Mouse (Mus musculus): ENCODE results near the gene Ankrd53. TPM values are rescaled to one million over a fixed set of nuclear protein-coding genes. Genes with fewer than 3 reads are reported as not detected.

The Ankrd53 gene
- polyA plus RNA-seq, 1 experiment from 2014 or later: not detected

DNA sequence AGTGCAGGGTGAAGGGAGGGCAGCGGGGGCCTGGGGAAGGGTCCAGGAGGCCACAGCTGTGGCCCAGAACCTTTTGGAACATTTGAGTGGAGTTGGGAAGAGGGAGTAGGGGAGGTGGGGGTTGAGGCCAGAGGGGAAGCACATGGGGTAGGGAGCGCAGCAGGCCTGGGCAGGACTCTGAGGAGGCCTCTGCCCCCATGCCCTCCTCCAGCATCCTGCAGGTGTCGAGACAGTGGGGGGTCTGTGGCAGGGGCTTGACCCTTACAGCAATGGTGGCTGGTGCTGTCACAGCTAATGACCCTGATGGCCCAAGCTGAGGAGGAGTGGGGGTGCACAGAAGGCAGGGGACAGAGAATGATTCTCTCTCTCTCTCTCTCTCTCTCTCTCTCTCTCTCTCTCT, 13.2 kb upstream of the Ankrd53 start:
- WGBS: 54% methylated on average over 3 of the region's 3 CpGs
- H3K27ac ChIP-seq (ENCODE audit: low read depth, low read length): no peak overlapping the region
- H3K4me1 ChIP-seq (ENCODE audit: control insufficient read depth, insufficient read depth, low read length): peaks cover 5% of the 10 kb centered on the region
- no peak overlapping the region for H3K4me3 ChIP-seq (ENCODE audit: low read depth, low read length)
- no peak overlapping the region for H3K9ac ChIP-seq (ENCODE audit: low read length)
- no peaks in the 10 kb centered on the region for H3K36me3 ChIP-seq (ENCODE audit: control insufficient read depth, insufficient read depth, low read length)
- no peak overlapping the region for H3K4me2 ChIP-seq
- no peaks in the 10 kb centered on the region for H3K9me3 ChIP-seq (ENCODE audit: control insufficient read depth, low read length)
- peaks cover 2% of the 10 kb centered on the region; the same call in 1 of the 2 replicates for H3K27me3 ChIP-seq (ENCODE audit: control insufficient read depth, insufficient read depth, low read length)
- no peak; the same call in 1 of the 2 replicates for ATAC-seq (ENCODE audit: low FRiP score)
- no peak for DNase-seq (ENCODE audit: low spot score, missing footprints)

DNA sequence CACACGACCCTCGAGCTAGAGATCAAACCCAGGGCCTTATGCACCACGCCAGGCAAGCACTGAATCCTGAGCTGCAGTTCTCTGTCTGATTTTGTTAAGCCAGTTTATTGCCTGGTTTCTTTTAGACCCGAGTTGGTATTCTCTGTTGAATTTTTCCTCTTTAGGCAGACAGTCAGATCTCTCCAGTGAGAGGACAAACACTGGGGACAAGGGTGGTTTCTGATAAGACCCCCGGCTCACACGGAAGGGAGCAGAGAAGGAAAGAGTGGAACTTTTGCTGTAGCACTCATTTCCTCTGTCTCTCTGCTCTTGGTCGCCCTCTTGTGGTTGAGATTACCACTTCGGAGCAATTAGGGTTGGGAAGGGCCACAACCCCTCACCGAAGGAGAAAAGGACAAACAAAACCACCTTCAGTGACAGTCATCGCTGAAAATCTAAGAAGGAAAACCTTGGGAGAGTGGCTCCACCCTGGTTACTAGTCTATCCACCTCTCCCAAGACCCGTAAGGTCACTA, 12.2 kb upstream of the Ankrd53 start:
- Histone ChIP-seq H3K27ac (ENCODE audit: low read depth, low read length) (no peak overlapping the region), H3K4me3 (ENCODE audit: low read depth, low read length) (no peak overlapping the region), H3K9ac (ENCODE audit: low read length) (no peak overlapping the region), H3K4me2 (no peak overlapping the region), H3K36me3 (ENCODE audit: control insufficient read depth, insufficient read depth, low read length) (no peaks in the 10 kb centered on the region), H3K9me3 (ENCODE audit: control insufficient read depth, low read length) (no peaks in the 10 kb centered on the region), H3K27me3 (ENCODE audit: control insufficient read depth, insufficient read depth, low read length) (peaks cover 2% of the 10 kb centered on the region; the same call in 1 of the 2 replicates), H3K4me1 (ENCODE audit: control insufficient read depth, insufficient read depth, low read length) (peaks cover 5% of the 10 kb centered on the region)
- 6% methylated on average over 11 of the region's 11 CpGs for WGBS
- ATAC-seq (ENCODE audit: low FRiP score) (0 out of 2 replicates have a peak, but pooled peaks have one; percentile 20), DNase-seq (ENCODE audit: low spot score, missing footprints) (peak; percentile 95)

DNA sequence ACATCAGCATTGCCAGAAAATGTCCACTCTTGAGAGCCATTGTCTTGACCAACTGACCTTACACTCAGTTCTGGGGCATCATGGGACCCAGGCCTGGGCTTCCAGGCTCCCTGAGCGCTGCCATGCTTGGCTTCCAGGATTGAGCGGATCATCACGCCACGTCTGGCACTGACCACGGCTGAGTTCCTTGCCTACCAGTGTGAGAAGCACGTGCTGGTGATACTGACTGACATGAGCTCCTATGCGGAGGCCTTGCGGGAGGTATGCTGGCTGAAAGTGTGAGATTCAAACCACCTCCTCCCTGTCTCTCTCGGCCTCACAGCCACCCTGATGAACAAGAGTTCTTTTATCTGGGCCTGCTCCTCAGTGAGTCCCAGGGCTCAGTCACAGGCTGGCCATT, 6.4 kb upstream of the Ankrd53 start:
- ATAC-seq (ENCODE audit: low FRiP score) (no peak), DNase-seq (ENCODE audit: low spot score, missing footprints) (no peak)
- Histone ChIP-seq H3K27me3 (ENCODE audit: control insufficient read depth, insufficient read depth, low read length) (peaks cover 36% of the 10 kb centered on the region), H3K4me2 (no peak overlapping the region), H3K9ac (ENCODE audit: low read length) (no peak overlapping the region), H3K9me3 (ENCODE audit: control insufficient read depth, low read length) (no peaks in the 10 kb centered on the region), H3K36me3 (ENCODE audit: control insufficient read depth, insufficient read depth, low read length) (no peaks in the 10 kb centered on the region), H3K4me1 (ENCODE audit: control insufficient read depth, insufficient read depth, low read length) (peaks cover 3% of the 10 kb centered on the region; the same call in 1 of the 2 replicates), H3K27ac (ENCODE audit: low read depth, low read length) (no peak overlapping the region), H3K4me3 (ENCODE audit: low read depth, low read length) (no peak overlapping the region)
- WGBS: 77% methylated on average over 9 of the region's 9 CpGs

DNA sequence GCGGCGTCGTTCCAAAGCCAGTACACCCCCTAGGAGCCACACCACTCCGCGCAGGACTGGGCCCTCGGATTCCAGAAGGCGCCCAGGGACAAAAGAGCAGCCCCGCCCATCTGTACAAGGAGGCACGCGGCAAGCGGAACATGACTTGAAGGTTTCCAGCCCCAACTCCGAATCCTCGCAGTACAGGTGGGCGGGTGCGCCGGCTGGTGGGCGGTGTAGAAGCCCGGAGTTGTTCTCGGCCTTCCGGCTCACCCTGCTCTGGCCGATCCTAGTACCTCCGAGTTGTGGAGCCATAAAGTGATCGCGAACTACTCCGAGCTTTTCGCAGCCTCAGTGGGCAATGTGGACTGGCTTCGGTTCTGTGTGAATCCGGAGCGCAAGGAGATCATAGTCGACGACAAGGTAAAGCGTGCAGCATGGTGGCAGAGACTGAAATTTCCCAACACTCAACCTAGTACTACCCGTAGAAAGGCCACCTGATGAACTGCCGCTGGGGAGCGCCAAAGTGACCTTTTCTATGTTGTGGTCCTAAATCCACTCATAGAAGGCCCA, 512 bp downstream of the Ankrd53 start:
- H3K27me3 ChIP-seq (ENCODE audit: control insufficient read depth, insufficient read depth, low read length): peaks cover 53% of the 10 kb centered on the region

DNA sequence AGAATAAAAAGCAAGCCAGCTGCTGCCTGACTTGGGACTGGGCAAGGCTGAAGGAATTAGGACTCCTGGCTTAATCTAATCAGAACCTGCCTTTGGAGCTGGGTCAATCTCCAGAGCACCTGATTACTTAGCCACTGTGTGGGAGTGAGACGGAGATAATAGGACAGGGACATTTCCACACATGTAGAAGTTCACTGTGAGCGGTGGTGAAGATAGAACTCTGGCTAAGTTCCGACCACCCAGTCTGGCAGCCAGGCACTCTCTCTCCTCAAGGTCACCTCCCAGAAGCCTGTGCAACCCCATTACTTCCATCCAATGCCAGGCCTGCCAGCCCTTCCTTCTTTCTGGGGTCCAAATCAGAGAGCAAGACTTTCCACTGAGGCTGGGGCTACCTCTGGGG, 4.5 kb downstream of the Ankrd53 start:
- no peaks in the 10 kb centered on the region for H3K9me3 ChIP-seq (ENCODE audit: control insufficient read depth, low read length)
- no peak overlapping the region for H3K9ac ChIP-seq (ENCODE audit: low read length)
- peaks cover 23% of the 10 kb centered on the region for H3K27me3 ChIP-seq (ENCODE audit: control insufficient read depth, insufficient read depth, low read length)
- DNase-seq (ENCODE audit: low spot score, missing footprints) (no peak), ATAC-seq (ENCODE audit: low FRiP score) (no peak)
- H3K4me2 ChIP-seq: no peak overlapping the region
- H3K4me3 ChIP-seq (ENCODE audit: low read depth, low read length): no peak overlapping the region
- no peaks in the 10 kb centered on the region; the same call in 1 of the 2 replicates for H3K36me3 ChIP-seq (ENCODE audit: control insufficient read depth, insufficient read depth, low read length)
- WGBS: 83% methylated on average over 3 of the region's 3 CpGs
- H3K4me1 ChIP-seq (ENCODE audit: control insufficient read depth, insufficient read depth, low read length): peaks cover 4% of the 10 kb centered on the region; the same call in 1 of the 2 replicates
- H3K27ac ChIP-seq (ENCODE audit: low read depth, low read length): no peak overlapping the region

More for the DNA sequence above, 512 bp downstream of the Ankrd53 start:
- H3K27ac ChIP-seq (ENCODE audit: low read depth, low read length): no peak overlapping the region
- no peaks in the 10 kb centered on the region for H3K36me3 ChIP-seq (ENCODE audit: control insufficient read depth, insufficient read depth, low read length)
- peak overlapping the region; percentile 21 for H3K4me3 ChIP-seq (ENCODE audit: low read depth, low read length)
- H3K9ac ChIP-seq (ENCODE audit: low read length): peak overlapping the region; percentile 41
- no peaks in the 10 kb centered on the region for H3K9me3 ChIP-seq (ENCODE audit: control insufficient read depth, low read length)
- WGBS: 2% methylated on average over 35 of the region's 35 CpGs
- DNase-seq (ENCODE audit: low spot score, missing footprints) (peak; percentile 90), ATAC-seq (ENCODE audit: low FRiP score) (peak; percentile 46; the same call in 1 of the 2 replicates)
- H3K4me2 ChIP-seq: peak overlapping the region; percentile 44
- H3K4me1 ChIP-seq (ENCODE audit: control insufficient read depth, insufficient read depth, low read length): peaks cover 6% of the 10 kb centered on the region

DNA sequence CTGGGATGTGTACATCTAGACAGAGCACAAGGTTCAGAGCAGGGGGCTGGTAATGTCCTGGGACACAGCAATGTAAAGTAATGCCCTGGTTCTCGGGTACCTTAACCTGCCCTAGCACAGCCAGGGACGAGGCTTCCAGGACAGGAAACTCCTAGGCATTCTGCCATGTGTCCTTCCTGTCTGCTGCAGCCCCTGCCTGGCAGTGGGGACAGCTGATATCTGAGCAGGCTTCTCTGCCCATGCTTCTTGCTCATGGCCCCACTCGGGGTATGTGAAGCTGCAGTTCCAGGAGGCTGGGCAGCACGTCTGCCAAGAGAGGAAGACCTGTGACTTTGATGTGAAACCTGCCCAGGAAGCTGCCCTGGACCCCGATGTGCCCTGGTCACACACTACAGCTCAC, 6.0 kb downstream of the Ankrd53 start:
- Histone ChIP-seq H3K9me3 (ENCODE audit: control insufficient read depth, low read length) (no peaks in the 10 kb centered on the region), H3K9ac (ENCODE audit: low read length) (no peak overlapping the region), H3K36me3 (ENCODE audit: control insufficient read depth, insufficient read depth, low read length) (no peaks in the 10 kb centered on the region; the same call in 1 of the 2 replicates), H3K27me3 (ENCODE audit: control insufficient read depth, insufficient read depth, low read length) (peaks cover 8% of the 10 kb centered on the region), H3K27ac (ENCODE audit: low read depth, low read length) (no peak overlapping the region), H3K4me1 (ENCODE audit: control insufficient read depth, insufficient read depth, low read length) (no peaks in the 10 kb centered on the region), H3K4me3 (ENCODE audit: low read depth, low read length) (no peak overlapping the region), H3K4me2 (no peak overlapping the region)
- WGBS: 91% methylated on average over 5 of the region's 5 CpGs
- no peak for ATAC-seq (ENCODE audit: low FRiP score)
- no peak for DNase-seq (ENCODE audit: low spot score, missing footprints)

DNA sequence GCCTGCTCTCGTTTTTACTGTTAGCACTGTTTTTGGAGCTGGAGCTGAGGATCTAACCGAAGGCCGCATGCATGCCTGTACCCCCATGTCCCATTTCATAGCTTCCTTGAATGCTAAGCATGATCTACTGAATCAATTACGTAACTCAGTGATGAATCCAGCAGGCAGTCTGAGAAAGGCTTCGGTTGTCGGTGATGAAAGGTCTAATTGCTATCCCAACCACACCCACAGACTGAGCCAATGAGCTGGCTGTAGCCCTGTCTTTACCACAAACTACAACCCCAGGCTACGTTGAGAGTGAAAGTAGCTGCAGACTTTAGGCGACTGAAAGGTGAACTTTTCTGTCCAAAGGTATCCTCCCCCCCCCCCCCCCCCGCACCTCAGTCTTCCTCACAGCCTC, 11.7 kb downstream of the Ankrd53 start:
- Histone ChIP-seq H3K27ac (ENCODE audit: low read depth, low read length) (no peak overlapping the region), H3K4me3 (ENCODE audit: low read depth, low read length) (peak overlapping the region; percentile 94; the same call in 1 of the 2 replicates), H3K9me3 (ENCODE audit: control insufficient read depth, low read length) (no peaks in the 10 kb centered on the region), H3K27me3 (ENCODE audit: control insufficient read depth, insufficient read depth, low read length) (no peaks in the 10 kb centered on the region), H3K4me1 (ENCODE audit: control insufficient read depth, insufficient read depth, low read length) (peaks cover 14% of the 10 kb centered on the region), H3K36me3 (ENCODE audit: control insufficient read depth, insufficient read depth, low read length) (no peaks in the 10 kb centered on the region; the same call in 1 of the 2 replicates), H3K9ac (ENCODE audit: low read length) (no peak overlapping the region), H3K4me2 (peak overlapping the region; percentile 90; the same call in 1 of the 2 replicates)
- 76% methylated on average over 9 of the region's 9 CpGs for WGBS
- no peak for DNase-seq (ENCODE audit: low spot score, missing footprints)
- ATAC-seq (ENCODE audit: low FRiP score): no peak

DNA sequence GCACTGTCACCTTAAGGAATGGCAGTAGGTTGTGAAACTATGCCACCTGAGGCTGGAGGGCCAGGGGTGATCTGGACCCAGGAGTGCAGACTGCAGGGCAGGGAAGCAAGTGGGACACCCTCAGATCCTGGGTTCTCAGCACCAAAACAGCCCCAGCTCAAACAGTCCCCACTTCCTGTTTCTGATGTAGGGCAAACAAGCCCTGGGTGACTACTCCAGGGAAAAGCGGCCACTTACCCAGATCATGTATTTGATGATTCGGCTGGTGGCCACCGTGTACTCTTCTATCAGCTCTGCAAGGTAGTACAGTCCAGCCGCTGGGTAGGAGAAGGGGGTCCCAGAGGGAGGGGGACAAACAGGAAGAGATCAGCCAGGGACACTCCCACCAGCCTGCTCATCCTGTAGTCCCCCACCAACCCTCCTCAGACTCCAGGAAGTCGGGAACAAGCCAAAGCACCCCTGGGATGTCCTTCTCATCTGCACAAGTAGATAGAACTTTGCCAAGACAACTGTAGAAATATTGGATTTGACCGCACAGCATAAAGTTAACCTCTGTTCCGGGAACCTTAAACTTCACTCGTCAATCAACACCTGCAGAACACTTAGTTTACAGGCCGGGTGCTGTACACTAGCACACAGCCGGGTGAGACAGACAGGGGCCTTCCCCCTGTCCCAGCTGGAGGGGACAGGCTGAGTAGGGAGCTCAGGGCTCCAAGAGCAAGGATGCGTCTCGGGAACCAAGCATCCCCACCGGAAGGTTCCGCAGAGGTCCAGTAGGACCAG, 12.5 kb downstream of the Ankrd53 start:
- peaks cover 14% of the 10 kb centered on the region for H3K4me1 ChIP-seq (ENCODE audit: control insufficient read depth, insufficient read depth, low read length)
- H3K9me3 ChIP-seq (ENCODE audit: control insufficient read depth, low read length): no peaks in the 10 kb centered on the region
- H3K27ac ChIP-seq (ENCODE audit: low read depth, low read length): no peak overlapping the region
- no peaks in the 10 kb centered on the region for H3K27me3 ChIP-seq (ENCODE audit: control insufficient read depth, insufficient read depth, low read length)
- H3K36me3 ChIP-seq (ENCODE audit: control insufficient read depth, insufficient read depth, low read length): no peaks in the 10 kb centered on the region
- H3K9ac ChIP-seq (ENCODE audit: low read length): peak overlapping the region; percentile 95
- peak overlapping the region; percentile 90 for H3K4me2 ChIP-seq
- ATAC-seq (ENCODE audit: low FRiP score): peak; percentile 49
- WGBS: 3% methylated on average over 14 of the region's 14 CpGs
- DNase-seq (ENCODE audit: low spot score, missing footprints): peak; percentile 93
- peak overlapping the region; percentile 94 for H3K4me3 ChIP-seq (ENCODE audit: low read depth, low read length)

Data from midbrain, embryonic 11.5 days (tissue).